Mouse (Mus musculus) stomach, postnatal 0 days (tissue): ENCODE measurements around the gene Srsf6.

Experiments used
- CTCF ChIP-seq: IDR thresholded peaks from 2 replicates; pipeline ENCODE4 v1.5.1; 2016; ENCODE audit warnings: antibody characterized with exemption, low read depth, mild to moderate bottlenecking, moderate library complexity
- EP300 ChIP-seq: optimal IDR thresholded peaks from 2 replicates; pipeline ENCODE3; 2016; ENCODE audit warnings: antibody characterized with exemption

DNA sequence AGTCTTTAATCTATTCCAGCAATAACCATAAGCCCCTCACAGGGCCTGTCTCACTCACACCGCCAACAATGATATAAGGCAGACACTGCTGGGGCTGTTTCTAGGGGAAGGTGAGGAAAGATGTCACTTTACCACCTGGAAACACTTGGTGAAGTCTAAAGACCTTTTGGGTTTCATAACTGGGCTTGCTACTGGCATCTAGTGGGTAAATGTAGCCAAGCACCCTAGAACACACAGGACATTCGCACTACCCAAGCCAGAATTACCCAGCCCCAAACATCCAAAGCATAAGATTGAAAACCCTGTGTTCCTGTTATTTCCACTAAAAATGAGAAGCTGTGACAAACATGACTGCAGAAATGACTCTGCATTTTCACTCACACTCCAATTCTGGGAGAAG is 16.8 kb upstream of the Srsf6 start:
- TF ChIP-seq EP300 (no peak), CTCF (peak; percentile 71)
